Mouse (Mus musculus): ENCODE results near the gene Ehd2.

DNA sequence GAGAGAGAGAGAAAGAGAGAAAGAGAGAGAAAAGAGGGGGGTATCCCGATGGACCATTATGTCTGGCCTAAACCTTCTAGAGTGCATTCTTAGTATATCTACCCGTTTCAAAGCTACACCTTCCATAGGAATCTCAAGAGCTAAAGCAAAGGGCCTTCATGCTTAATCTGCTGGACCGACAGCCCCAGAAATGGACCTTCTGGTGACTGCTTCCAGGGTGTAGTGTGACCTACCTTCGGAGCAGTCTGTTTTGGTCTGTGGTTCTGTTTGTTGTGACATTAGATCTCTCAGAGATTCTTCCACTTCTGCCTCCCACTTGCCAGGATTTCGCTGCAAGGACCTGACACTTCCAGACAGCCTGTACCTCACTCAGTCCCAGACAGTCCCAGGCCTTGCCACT, 56.8 kb downstream of the Ehd2 start:
- TF ChIP-seq CTCF (IDR thresholded peaks at IDR 0.05; ENCODE audit: borderline replicate concordance, insufficient read depth, low read length) (no peak), POLR2A (IDR thresholded peaks at IDR 0.05; ENCODE audit: low read depth, low read length) (no peak)
